Mouse (Mus musculus) CH12.LX (cell line): Measurements from ENCODE around the gene Ttc25. TPM values are rescaled to one million over a fixed set of nuclear protein-coding genes. Genes with fewer than 3 reads are reported as not detected.

Experiments used
- DNase-seq: peaks from one replicate; pipeline ENCODE4 v3.0.0-alpha.2; 2013; ENCODE audit errors: extremely low read depth
- H3K27ac ChIP-seq: 2 replicates; pipeline ENCODE4 v1.5.1; 2012; ENCODE audit warnings: low read depth, mild to moderate bottlenecking, control low read depth, moderate library complexity; ENCODE audit not compliant: insufficient read depth
- H3K27me3 ChIP-seq: replicated peaks from 2 replicates; pipeline ENCODE3; 2012; ENCODE audit warnings: inconsistent platforms
- H3K36me3 ChIP-seq, 2 experiments: replicated peaks in 1 of 2; 2 replicates each; pipeline versions ENCODE3 to v1.6.1; 2012; ENCODE audit warnings: inconsistent platforms in 1 of 2, low read length in 1 of 2, mild to moderate bottlenecking in 1 of 2, mixed read lengths in 1 of 2, moderate library complexity in 1 of 2; ENCODE audit not compliant: control insufficient read depth in 1 of 2, insufficient read depth in 1 of 2
- H3K4me1 ChIP-seq, 2 experiments: 2 replicates each; pipeline ENCODE4 v1.6.1; 2012; ENCODE audit warnings: inconsistent platforms in 1 of 2, moderate library complexity in 1 of 2; ENCODE audit not compliant: insufficient read depth in 2 of 2, control insufficient read depth in 1 of 2
- H3K4me2 ChIP-seq: 2 replicates; pipeline ENCODE4 v1.6.1; 2012; ENCODE audit warnings: low read depth, mild to moderate bottlenecking, control low read depth; ENCODE audit not compliant: poor library complexity, insufficient read depth, severe bottlenecking
- H3K4me3 ChIP-seq, 3 experiments: fragments of 150-350 bp in 1 of 3; sonication (generic) in 1 of 3; replicated peaks in 1 of 3; 2 replicates each; pipeline versions ENCODE3 to v1.5.1; 2011 to 2012; ENCODE audit warnings: low read depth in 2 of 3, low read length in 2 of 3, mild to moderate bottlenecking in 2 of 3, moderate library complexity in 2 of 3, control low read depth in 1 of 3, improper control_type of control experiment in 1 of 3, inconsistent platforms in 1 of 3, mixed read lengths in 1 of 3; ENCODE audit not compliant: poor library complexity in 1 of 3
- H3K79me2 ChIP-seq: replicated peaks from 2 replicates; pipeline ENCODE4 v1.6.1; 2012; ENCODE audit warnings: mild to moderate bottlenecking, moderate library complexity; ENCODE audit not compliant: control insufficient read depth, poor library complexity, insufficient read depth, severe bottlenecking; ENCODE audit errors: extremely low read depth
- H3K9ac ChIP-seq: 2 replicates; pipeline ENCODE4 v1.6.1; 2012; ENCODE audit warnings: low read depth, mild to moderate bottlenecking, control low read depth, moderate library complexity; ENCODE audit not compliant: insufficient read depth
- H3K9me3 ChIP-seq: replicated peaks from 2 replicates; pipeline ENCODE3; 2012; ENCODE audit warnings: low read length, inconsistent platforms, mixed read lengths
- BHLHE40 ChIP-seq: IDR thresholded peaks from 2 replicates; pipeline ENCODE4 v1.6.1; 2011; ENCODE audit warnings: mild to moderate bottlenecking, low read depth, low read length, improper control_type of control experiment
- CHD2 ChIP-seq: IDR thresholded peaks from 2 replicates; pipeline ENCODE4 v1.6.1; 2011; ENCODE audit warnings: low read length, improper control_type of control experiment
- CTCF ChIP-seq, 2 experiments: IDR thresholded peaks in 1 of 2; conservative IDR thresholded peaks in 1 of 2; 2 replicates each; pipeline ENCODE4 v1.5.1; 2011 to 2012; ENCODE audit warnings: low read depth in 2 of 2, low read length in 2 of 2, improper control_type of control experiment in 1 of 2, inconsistent platforms in 1 of 2, mild to moderate bottlenecking in 1 of 2, moderate library complexity in 1 of 2
- ELF1 ChIP-seq: IDR thresholded peaks from 2 replicates; pipeline ENCODE4 v1.6.1; 2014; ENCODE audit warnings: low read depth, mild to moderate bottlenecking, inconsistent platforms, low read length, improper control_type of control experiment
- ETS1 ChIP-seq: conservative IDR thresholded peaks from 2 replicates; pipeline ENCODE4 v1.6.1; 2012; ENCODE audit warnings: low read depth, mild to moderate bottlenecking, inconsistent platforms, low read length, improper control_type of control experiment, moderate library complexity
- GABPA ChIP-seq: IDR thresholded peaks from 2 replicates; pipeline ENCODE4 v1.6.1; 2012; ENCODE audit warnings: low read depth, low read length, improper control_type of control experiment, inconsistent platforms; ENCODE audit not compliant: insufficient replicate concordance
- HCFC1 ChIP-seq: IDR thresholded peaks from 2 replicates; pipeline ENCODE4 v1.6.1; 2012; ENCODE audit warnings: low read depth, mild to moderate bottlenecking, inconsistent platforms, low read length, improper control_type of control experiment
- IRF4 ChIP-seq: IDR thresholded peaks from 2 replicates; pipeline ENCODE4 v1.6.1; 2014; ENCODE audit warnings: low read depth, mild to moderate bottlenecking, inconsistent platforms, low read length, improper control_type of control experiment
- JUN ChIP-seq: IDR thresholded peaks from 2 replicates; pipeline ENCODE4 v1.6.1; 2011; ENCODE audit warnings: low read depth, mild to moderate bottlenecking, low read length, improper control_type of control experiment, moderate library complexity; ENCODE audit not compliant: insufficient read depth
- JUND ChIP-seq: conservative IDR thresholded peaks from 2 replicates; pipeline ENCODE4 v1.6.1; 2011; ENCODE audit warnings: low read depth, low read length, improper control_type of control experiment
- KAT2A ChIP-seq: IDR thresholded peaks from 2 replicates; pipeline ENCODE4 v1.6.1; 2012; ENCODE audit warnings: low read length, improper control_type of control experiment, inconsistent platforms; ENCODE audit not compliant: insufficient replicate concordance
- MAX ChIP-seq: IDR thresholded peaks from 2 replicates; pipeline ENCODE4 v1.6.1; 2011; ENCODE audit warnings: low read length, improper control_type of control experiment
- MAZ ChIP-seq: IDR thresholded peaks from 2 replicates; pipeline ENCODE4 v1.6.1; 2012; ENCODE audit warnings: low read depth, mild to moderate bottlenecking, inconsistent platforms, low read length, improper control_type of control experiment, moderate library complexity
- MEF2A ChIP-seq: IDR thresholded peaks from 2 replicates; pipeline ENCODE4 v1.6.1; 2014; ENCODE audit warnings: low read depth, mild to moderate bottlenecking, inconsistent platforms, low read length, improper control_type of control experiment, borderline replicate concordance
- MXI1 ChIP-seq: IDR thresholded peaks from 2 replicates; pipeline ENCODE4 v1.6.1; 2011; ENCODE audit warnings: mild to moderate bottlenecking, low read depth, low read length, improper control_type of control experiment
- MYC ChIP-seq: IDR thresholded peaks from 2 replicates; pipeline ENCODE4 v1.6.1; 2011; ENCODE audit warnings: low read depth, mild to moderate bottlenecking, improper control_type of control experiment, low read length
- NELFE ChIP-seq: IDR thresholded peaks from 2 replicates; pipeline ENCODE4 v1.6.1; 2011; ENCODE audit warnings: low read depth, low read length, improper control_type of control experiment
- NRF1 ChIP-seq: IDR thresholded peaks from 2 replicates; pipeline ENCODE4 v1.6.1; 2014; ENCODE audit warnings: low read depth, mild to moderate bottlenecking, inconsistent platforms, low read length, improper control_type of control experiment, moderate library complexity
- PAX5 ChIP-seq: IDR thresholded peaks from 2 replicates; pipeline ENCODE4 v1.6.1; 2012; ENCODE audit warnings: low read length, inconsistent platforms, mixed read lengths
- POLR2A ChIP-seq: IDR thresholded peaks from 2 replicates; pipeline ENCODE4 v1.6.1; 2011; ENCODE audit warnings: low read depth, mild to moderate bottlenecking, improper control_type of control experiment, low read length
- POLR2AphosphoS2 ChIP-seq: IDR thresholded peaks from 2 replicates; pipeline ENCODE4 v1.6.1; 2011; ENCODE audit warnings: low read depth, low read length, improper control_type of control experiment
- SIN3A ChIP-seq: IDR thresholded peaks from 2 replicates; pipeline ENCODE4 v1.6.1; 2012; ENCODE audit warnings: low read length, improper control_type of control experiment, inconsistent platforms
- SMC3 ChIP-seq: IDR thresholded peaks from 2 replicates; pipeline ENCODE4 v1.6.1; 2011; ENCODE audit warnings: low read depth, low read length, improper control_type of control experiment
- TBP ChIP-seq: conservative IDR thresholded peaks from 2 replicates; pipeline ENCODE4 v1.6.1; 2011; ENCODE audit warnings: low read depth, low read length, improper control_type of control experiment
- TCF12 ChIP-seq: IDR thresholded peaks from 2 replicates; pipeline ENCODE4 v1.6.1; 2014; ENCODE audit warnings: low read depth, mild to moderate bottlenecking, inconsistent platforms, low read length, improper control_type of control experiment
- UBTF ChIP-seq: IDR thresholded peaks from 2 replicates; pipeline ENCODE4 v1.6.1; 2012; ENCODE audit warnings: low read depth, mild to moderate bottlenecking, inconsistent platforms, low read length, improper control_type of control experiment, moderate library complexity
- ZMIZ1 ChIP-seq: IDR thresholded peaks from 2 replicates; pipeline ENCODE4 v1.6.1; 2012; ENCODE audit warnings: low read depth, mild to moderate bottlenecking, inconsistent platforms, low read length, improper control_type of control experiment
- dilution Hi-C: fragments of 300-500 bp; cut with MboI; formaldehyde crosslinking; loops from 2 replicates; pipeline ENCODE4 v1.14.3; 2020; ENCODE audit warnings: low sequenced_read_pairs; ENCODE audit not compliant: extremely low pct_unique_long_range_greater_than_20kb, extremely low pct_ligation_motif_present
- in situ Hi-C: fragments of 300-500 bp; cut with MboI; formaldehyde crosslinking; loops from 3 replicates; pipeline ENCODE4 v1.14.3; 2019; ENCODE audit warnings: low sequenced_read_pairs, low pct_ligation_motif_present, low pct_unique_long_range_greater_than_20kb, mixed read lengths
- polyA plus RNA-seq: library from polyadenylated mRNA; unstranded; fragments of >175 nt; gene quantifications from 2 replicates; pipeline ENCODE4 v1.2.1, GENCODE M21; 2012; ENCODE audit warnings: low read depth; ENCODE audit not compliant: insufficient read length
- total RNA-seq, 2 experiments: library from RNA; depleted of rRNA; stranded (reverse); fragments of 300-350 nt in 1 of 2; fragments of >200 nt in 1 of 2; gene quantifications; 2 replicates each; pipeline ENCODE4 v1.2.3; 2012 to 2014

The Ttc25 gene
- total and polyA plus RNA-seq, 3 experiments, result 0.51 to 12.8 (median 1.3) TPM

GRCm38 (mm10) chr11:100527458-100528374, 17.7 kb upstream of the Ttc25 start, which contains the start of gene Acly:
TSS of gene Acly (minus strand) at chr11:100528000.
- Histone ChIP-seq H3K4me1 (peaks cover 10 to 46% of the 10 kb centered on the region in 2 experiments), H3K27ac (peak within 1 kb of the TSS; percentile 27), H3K4me3 (peak within 1 kb of the TSS; percentile 77 to 82 (median 78)), H3K9ac (peak within 1 kb of the TSS; percentile 89), H3K79me2 (peaks cover 37% of the 10 kb centered on the region), H3K36me3 (peaks cover 9 to 24% of the 10 kb centered on the region in 2 experiments), H3K27me3 (no peaks in the 10 kb centered on the region), H3K9me3 (peaks cover under 1% of the 10 kb centered on the region), H3K4me2 (peak within 1 kb of the TSS; percentile 83)
- dilution Hi-C loops (no loop called here), in situ Hi-C loops (no loop called here)
- peak; percentile 34 for TF ChIP-seq IRF4
- TF ChIP-seq BHLHE40, result no peak; the same call in 1 of the 2 replicates
- TF ChIP-seq UBTF, result 0 out of 2 replicates have a peak, but pooled peaks have one; percentile 19
- TF ChIP-seq CHD2, result peak; percentile 95
- TF ChIP-seq KAT2A, result peak; percentile 93; the same call in 1 of the 2 replicates
- peak; percentile 100 for TF ChIP-seq POLR2A
- TF ChIP-seq MAX, result no peak; the same call in 1 of the 2 replicates
- TF ChIP-seq JUN, result no peak
- peak; percentile 91; the same call in 1 of the 2 replicates for TF ChIP-seq MYC
- peak; percentile 29; the same call in 1 of the 2 replicates for TF ChIP-seq NRF1
- no peak for TF ChIP-seq CTCF (conservative IDR thresholded peaks at IDR 0.05 in 1 of 2, IDR thresholded peaks at IDR 0.05 in 1 of 2; ENCODE audit: low read depth in 2 of 2, low read length in 2 of 2)
- peak; percentile 99 for TF ChIP-seq NELFE
- peak; percentile 11; the same call in 1 of the 2 replicates for TF ChIP-seq GABPA
- TF ChIP-seq PAX5, result no peak
- TF ChIP-seq SIN3A, result peak; percentile 92
- peak; percentile 7; the same call in 1 of the 2 replicates for TF ChIP-seq ETS1
- no peak for TF ChIP-seq JUND
- no peak for TF ChIP-seq SMC3
- peak; percentile 91 for TF ChIP-seq MXI1
- peak; percentile 97 for TF ChIP-seq HCFC1
- TF ChIP-seq MEF2A, result no peak
- TF ChIP-seq ZMIZ1, result peak; percentile 98
- TF ChIP-seq MAZ, result peak; percentile 87; the same call in 1 of the 2 replicates
- TF ChIP-seq TBP, result peak; percentile 97
- TF ChIP-seq ELF1, result peak; percentile 89
- peak; percentile 98 for TF ChIP-seq POLR2AphosphoS2
- peak; percentile 95 for TF ChIP-seq TCF12
- peak; percentile 100 for DNase-seq
